Mouse (Mus musculus): ENCODE data around the gene Mettl16.

The Mettl16 gene

DNA sequence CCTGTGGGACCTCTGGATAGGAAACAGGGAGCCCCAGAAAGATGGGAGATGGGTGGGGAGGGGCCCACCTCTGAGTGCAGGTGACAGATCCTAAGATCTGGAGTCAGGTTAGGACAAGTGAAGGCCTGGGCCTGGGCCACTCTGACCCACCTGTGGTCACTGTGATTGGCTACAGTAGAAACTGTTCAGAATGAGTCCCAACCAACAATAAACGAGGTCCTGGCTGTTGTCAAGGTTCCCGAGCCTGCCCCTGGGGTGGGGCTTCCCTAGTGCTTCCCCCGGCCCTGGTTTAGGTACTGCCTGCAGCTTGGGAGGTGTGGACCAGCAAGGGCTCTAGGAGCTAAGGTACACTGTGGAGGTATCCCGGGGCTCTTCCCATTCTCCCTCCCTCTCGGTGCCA is 73.1 kb downstream of the Mettl16 start:
- DNase-seq (ENCODE audit: low read depth in 2 of 2, low spot score in 2 of 2) = no peak

GRCm38 (mm10) chr11:74845784-74846183 is 75.2 kb downstream of the Mettl16 start:
- DNase-seq (ENCODE audit: low read depth in 2 of 2, low spot score in 2 of 2) = no peak

DNA sequence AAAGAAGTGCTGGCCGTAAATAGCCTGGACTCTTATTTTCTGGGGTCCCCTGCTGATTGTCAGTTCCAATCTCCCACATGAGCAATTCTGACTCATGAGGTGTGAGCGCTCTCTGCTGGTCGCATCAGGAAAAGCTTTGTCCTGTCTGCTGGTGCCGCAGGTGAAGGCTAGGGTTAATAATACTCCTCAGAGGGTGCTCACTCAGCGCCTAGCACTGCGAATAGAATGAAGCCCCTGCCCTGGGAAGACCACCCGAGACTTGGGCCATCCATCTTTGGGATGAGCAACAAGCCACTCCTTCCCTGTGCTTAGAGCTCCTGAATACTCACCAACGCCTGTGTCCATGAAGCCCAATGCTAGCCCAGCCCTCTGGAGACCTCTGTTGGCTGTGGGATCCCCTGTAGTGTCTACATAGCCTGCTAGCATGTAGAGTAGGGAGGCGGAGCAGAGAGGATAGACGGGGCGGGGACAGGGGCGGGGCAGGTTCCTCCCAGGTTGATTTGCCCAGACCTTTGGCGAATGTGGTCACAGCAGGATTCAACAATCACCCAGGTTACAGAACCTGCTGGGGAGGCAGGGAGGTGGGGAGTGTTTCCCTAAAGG is 77.4 kb downstream of the Mettl16 start:
- DNase-seq (ENCODE audit: low read depth in 2 of 2, low spot score in 2 of 2) = peak; percentile 68 to 74

GRCm38 (mm10) chr11:74850998-74851661 is 80.5 kb downstream of the Mettl16 start:
- DNase-seq (ENCODE audit: low read depth in 2 of 2, low spot score in 2 of 2) = no peak

DNA sequence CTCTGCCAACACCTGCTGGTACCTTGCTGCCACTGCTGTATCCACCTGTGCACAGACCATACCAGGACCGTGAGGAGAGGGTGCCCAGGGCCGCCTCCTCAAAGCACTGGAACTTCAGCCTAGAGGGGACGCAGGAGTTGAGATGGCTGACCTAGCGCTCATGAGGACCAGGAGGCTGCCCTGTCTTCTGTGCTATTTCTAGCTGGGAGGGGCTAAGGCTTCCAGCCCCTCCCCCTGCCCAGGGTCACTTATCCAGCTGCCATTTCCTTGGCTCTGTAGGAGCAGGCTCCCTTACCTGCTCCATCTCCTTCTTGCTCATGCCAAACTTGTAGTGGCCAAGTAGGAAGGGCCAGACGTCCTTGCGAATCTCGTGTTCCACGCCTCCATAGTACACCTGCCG is 87.1 kb downstream of the Mettl16 start:
- DNase-seq (ENCODE audit: low read depth in 2 of 2, low spot score in 2 of 2) = no peak

DNA sequence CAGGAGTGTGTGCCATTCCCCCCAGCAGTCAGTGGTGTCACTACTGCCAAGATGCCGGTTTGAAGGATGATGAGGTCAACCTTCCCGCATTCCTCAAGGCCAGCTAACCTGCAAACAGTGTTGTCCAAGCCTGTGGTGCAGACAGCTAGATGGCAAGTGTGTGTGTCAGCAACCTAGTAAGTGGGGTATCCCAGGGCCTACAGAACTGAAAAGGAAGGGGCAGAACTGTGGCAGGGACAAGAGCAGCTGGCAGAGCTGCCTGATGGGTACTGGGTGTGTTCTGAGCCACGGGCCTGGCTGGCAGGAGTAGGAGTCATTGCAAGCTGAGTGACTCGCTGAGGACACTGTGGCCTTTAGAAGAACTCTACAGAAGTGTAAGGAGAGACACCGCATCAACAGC is 91.5 kb downstream of the Mettl16 start:
- no peak for DNase-seq (ENCODE audit: low read depth in 2 of 2, low spot score in 2 of 2)

- DNase-seq (ENCODE audit: low read depth in 2 of 2, low spot score in 2 of 2) = no peak
Measured at GRCm38 (mm10) chr11:74863471-74863870, 92.8 kb downstream of the Mettl16 start.

- no peak for DNase-seq (ENCODE audit: low read depth in 2 of 2, low spot score in 2 of 2)
Measured at GRCm38 (mm10) chr11:74864421-74864820, 93.8 kb downstream of the Mettl16 start.

DNA sequence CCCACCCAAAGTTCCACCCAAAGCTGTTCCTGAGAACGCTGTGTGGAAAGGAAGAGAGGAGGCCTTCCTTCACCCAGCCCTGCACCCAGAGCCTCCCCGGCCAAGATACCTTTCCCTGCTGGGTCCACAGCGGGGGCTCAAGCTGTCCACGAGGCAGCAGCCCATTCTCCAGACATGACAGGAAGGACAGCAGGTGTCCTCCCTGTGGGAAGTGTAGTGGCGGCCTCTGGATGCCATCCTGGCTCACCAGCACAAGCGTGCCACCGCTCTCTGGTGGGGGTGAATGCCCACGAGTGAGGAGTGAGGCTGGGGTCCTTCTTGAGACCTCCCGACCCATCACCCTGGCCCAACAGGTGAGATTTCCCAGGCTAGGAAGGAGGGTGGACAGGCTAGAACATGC is 94.6 kb downstream of the Mettl16 start:
- DNase-seq (ENCODE audit: low read depth in 2 of 2, low spot score in 2 of 2) = no peak

DNA sequence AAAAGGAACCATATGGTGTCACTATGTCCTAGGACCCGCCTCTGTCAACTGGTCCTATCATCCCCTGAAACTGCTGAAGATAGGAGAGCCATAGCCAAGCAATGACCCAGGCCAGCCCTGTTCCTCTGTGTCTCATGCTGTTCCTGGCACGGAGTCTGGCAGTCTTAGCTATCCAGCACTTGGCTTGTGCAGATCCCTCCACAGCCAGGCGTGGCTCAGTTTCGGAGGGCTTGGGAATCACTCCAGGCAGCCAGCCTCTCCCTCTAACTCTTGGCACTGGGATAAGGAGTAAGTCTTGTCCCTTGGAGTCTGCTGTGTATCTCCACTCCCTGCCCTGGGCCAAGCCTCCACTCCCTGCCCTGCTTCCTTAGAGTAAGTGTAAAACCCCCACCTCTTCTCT is 96.0 kb downstream of the Mettl16 start:
- DNase-seq (ENCODE audit: low read depth in 2 of 2, low spot score in 2 of 2) = no peak

GRCm38 (mm10) chr11:74867181-74867580 is 96.6 kb downstream of the Mettl16 start:
- no peak for DNase-seq (ENCODE audit: low read depth in 2 of 2, low spot score in 2 of 2)

DNA sequence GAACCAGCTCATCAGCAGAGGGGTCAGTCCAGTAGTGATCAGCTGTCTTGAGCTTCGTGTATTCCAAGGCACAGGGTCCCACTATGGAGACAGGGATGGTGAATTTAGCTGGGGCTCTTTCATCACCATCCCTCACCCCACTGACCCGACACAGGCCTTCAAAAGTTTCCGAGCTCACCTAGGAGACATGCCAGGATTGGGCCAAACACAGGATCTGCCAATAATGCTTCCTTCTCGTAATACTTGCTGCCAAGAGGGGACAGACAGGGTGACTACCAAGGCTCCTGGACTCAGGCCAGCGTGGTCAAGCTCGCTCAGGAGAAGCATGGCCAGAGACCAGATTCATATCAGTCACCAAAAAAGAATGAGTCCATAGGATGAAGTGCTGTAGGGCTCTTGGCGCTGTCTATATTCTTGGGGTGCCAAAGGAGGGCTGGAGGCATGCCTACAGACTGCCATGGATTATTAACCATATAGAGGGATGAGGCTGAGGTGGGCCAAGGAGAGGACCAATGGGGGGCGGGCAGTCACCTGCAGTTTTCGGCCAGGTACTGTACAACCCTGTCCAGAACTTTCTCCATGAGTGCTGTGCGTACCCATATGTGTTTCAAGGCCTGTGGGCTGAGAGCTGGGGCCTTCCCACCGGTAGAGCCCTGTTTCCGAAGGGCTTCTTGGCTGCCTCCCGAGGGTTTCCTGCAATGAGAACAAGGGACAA is 97.6 kb downstream of the Mettl16 start:
- no peak for DNase-seq (ENCODE audit: low read depth in 2 of 2, low spot score in 2 of 2)

DNA sequence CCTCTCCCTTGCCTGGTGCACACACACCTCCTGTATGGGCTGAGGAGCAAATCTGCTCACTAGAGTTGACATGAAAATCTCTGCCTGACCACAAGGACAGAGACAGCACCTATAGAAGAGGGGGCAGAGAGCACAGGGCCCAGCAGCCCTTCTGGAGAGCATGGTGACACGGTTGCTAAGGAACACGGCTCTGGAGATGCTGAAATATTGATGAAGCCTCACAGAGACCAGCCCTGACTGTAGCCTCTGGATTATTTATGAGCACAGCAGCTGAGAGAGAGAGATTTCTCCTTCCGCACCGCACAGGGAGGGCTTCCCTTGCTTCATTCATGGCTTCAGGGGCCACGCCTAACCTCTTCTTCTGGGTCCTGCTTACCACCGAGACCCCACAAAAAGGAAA is 99.0 kb downstream of the Mettl16 start:
- no peak for DNase-seq (ENCODE audit: low read depth in 2 of 2, low spot score in 2 of 2)

DNA sequence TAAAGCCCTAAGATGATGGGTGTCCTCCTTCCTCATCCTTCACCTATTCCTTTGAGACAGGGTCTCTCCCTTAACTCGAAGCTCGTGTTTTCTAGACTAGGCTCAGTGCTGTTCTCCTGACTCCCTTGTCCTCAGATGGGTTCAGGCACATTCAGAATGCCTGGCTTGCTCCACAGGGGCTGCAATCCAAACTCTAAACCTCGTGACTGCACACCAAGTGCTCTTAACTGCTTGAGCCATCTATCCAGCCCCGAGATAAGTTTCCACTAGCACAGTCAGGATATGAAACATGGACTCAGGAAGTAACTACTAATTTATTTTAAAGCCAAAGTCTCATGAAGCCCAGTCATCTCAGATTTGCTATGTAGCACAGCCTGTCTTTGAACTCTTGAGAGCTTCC is 99.9 kb downstream of the Mettl16 start:
- no peak for DNase-seq (ENCODE audit: low read depth in 2 of 2, low spot score in 2 of 2)

GRCm38 (mm10) chr11:74870991-74871622 is 100.5 kb downstream of the Mettl16 start:
- DNase-seq (ENCODE audit: low read depth in 2 of 2, low spot score in 2 of 2) = no peak

- DNase-seq (ENCODE audit: low read depth in 2 of 2, low spot score in 2 of 2) = no peak
Measured at GRCm38 (mm10) chr11:74874630-74875029, 104.0 kb downstream of the Mettl16 start.

- no peak for DNase-seq (ENCODE audit: low read depth in 2 of 2, low spot score in 2 of 2)
Measured at GRCm38 (mm10) chr11:74876801-74877200, 106.2 kb downstream of the Mettl16 start.
